Mouse (Mus musculus): ENCODE data around the gene Fam241b. TPM values are rescaled to one million over a fixed set of nuclear protein-coding genes. Genes with fewer than 3 reads are reported as not detected.

The Fam241b gene
- polyA plus RNA-seq, 1 experiment from 2014 or later, result 10.3 TPM

GRCm38 (mm10) chr10:62111207-62111576 is 32.5 kb downstream of the Fam241b start:
- ATAC-seq (replicated peaks; ENCODE audit: low FRiP score, low TSS enrichment, low read depth) (no peak; the same call in none of the 2 replicates), DNase-seq (ENCODE audit: low spot score) (no peak)
- Histone ChIP-seq H3K9ac (ENCODE audit: low read length) (no peak overlapping the region), H3K9me3 (ENCODE audit: control insufficient read depth, low read length) (no peaks in the 10 kb centered on the region), H3K27ac (ENCODE audit: low read depth) (no peak overlapping the region), H3K4me3 (ENCODE audit: low read depth, low read length) (peak overlapping the region; percentile 57), H3K4me1 (replicated peaks; ENCODE audit: control insufficient read depth, insufficient read depth, low read length) (0 out of 2 replicates have a peak, but pooled peaks cover 5% of the 10 kb centered on the region), H3K4me2 (ENCODE audit: low read length) (peak overlapping the region; percentile 86), H3K36me3 (ENCODE audit: control insufficient read depth, insufficient read depth, low read length) (no peaks in the 10 kb centered on the region), H3K27me3 (replicated peaks; ENCODE audit: control insufficient read depth, insufficient read depth, low read length) (peaks cover 14% of the 10 kb centered on the region)
- WGBS, result 39% methylated on average over 6 of the region's 6 CpGs

GRCm38 (mm10) chr10:62110504-62111206 is 33.1 kb downstream of the Fam241b start:
- Histone ChIP-seq H3K4me2 (ENCODE audit: low read length) (peak overlapping the region; percentile 86), H3K9me3 (ENCODE audit: control insufficient read depth, low read length) (no peaks in the 10 kb centered on the region), H3K27me3 (replicated peaks; ENCODE audit: control insufficient read depth, insufficient read depth, low read length) (peaks cover 14% of the 10 kb centered on the region), H3K9ac (ENCODE audit: low read length) (peak overlapping the region; percentile 58), H3K4me1 (replicated peaks; ENCODE audit: control insufficient read depth, insufficient read depth, low read length) (0 out of 2 replicates have a peak, but pooled peaks cover 5% of the 10 kb centered on the region), H3K4me3 (ENCODE audit: low read depth, low read length) (peak overlapping the region; percentile 57), H3K27ac (ENCODE audit: low read depth) (no peak overlapping the region), H3K36me3 (ENCODE audit: control insufficient read depth, insufficient read depth, low read length) (no peaks in the 10 kb centered on the region)
- DNase-seq (ENCODE audit: low spot score) (peak; percentile 93), ATAC-seq (replicated peaks; ENCODE audit: low FRiP score, low TSS enrichment, low read depth) (peak; percentile 85)
- under 1% methylated on average over 57 of the region's 57 CpGs for WGBS

DNA sequence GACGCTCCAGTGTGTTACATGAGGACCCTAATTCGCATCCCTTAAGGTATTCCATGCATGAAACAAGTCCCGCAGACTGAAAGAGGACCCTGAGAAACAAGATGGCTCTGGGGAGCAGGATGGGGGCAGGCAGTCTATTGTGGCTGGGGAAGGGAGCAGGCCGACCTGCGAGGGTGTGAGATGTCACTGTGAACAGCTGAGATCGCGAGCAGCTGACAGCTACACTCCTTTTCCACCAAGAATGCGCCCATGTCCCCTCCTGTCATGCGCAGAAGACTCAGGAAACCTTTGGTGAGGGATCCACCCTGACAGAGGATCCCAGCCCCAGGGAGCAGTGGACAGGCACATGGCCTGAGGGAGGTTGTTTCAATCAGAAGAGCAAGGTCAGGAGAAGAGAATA is 36.7 kb downstream of the Fam241b start:
- H3K4me2 ChIP-seq (ENCODE audit: low read length), result no peak overlapping the region
- 0 out of 2 replicates have a peak, but pooled peaks cover 5% of the 10 kb centered on the region for H3K4me1 ChIP-seq (replicated peaks; ENCODE audit: control insufficient read depth, insufficient read depth, low read length)
- DNase-seq (ENCODE audit: low spot score) (no peak), ATAC-seq (replicated peaks; ENCODE audit: low FRiP score, low TSS enrichment, low read depth) (no peak)
- no peak overlapping the region for H3K4me3 ChIP-seq (ENCODE audit: low read depth, low read length)
- no peak overlapping the region for H3K9ac ChIP-seq (ENCODE audit: low read length)
- no peak overlapping the region for H3K27ac ChIP-seq (ENCODE audit: low read depth)
- WGBS, result 73% methylated on average over 9 of the region's 9 CpGs
- no peaks in the 10 kb centered on the region for H3K36me3 ChIP-seq (ENCODE audit: control insufficient read depth, insufficient read depth, low read length)
- H3K27me3 ChIP-seq (replicated peaks; ENCODE audit: control insufficient read depth, insufficient read depth, low read length), result peaks cover 20% of the 10 kb centered on the region
- H3K9me3 ChIP-seq (ENCODE audit: control insufficient read depth, low read length), result no peaks in the 10 kb centered on the region

GRCm38 (mm10) chr10:62104835-62105576 is 38.7 kb downstream of the Fam241b start:
- H3K27me3 ChIP-seq (replicated peaks; ENCODE audit: control insufficient read depth, insufficient read depth, low read length), result peaks cover 9% of the 10 kb centered on the region
- no peak overlapping the region for H3K9ac ChIP-seq (ENCODE audit: low read length)
- no peaks in the 10 kb centered on the region for H3K9me3 ChIP-seq (ENCODE audit: control insufficient read depth, low read length)
- H3K4me2 ChIP-seq (ENCODE audit: low read length), result no peak overlapping the region
- no peaks in the 10 kb centered on the region for H3K36me3 ChIP-seq (ENCODE audit: control insufficient read depth, insufficient read depth, low read length)
- DNase-seq (ENCODE audit: low spot score) (peak; percentile 84), ATAC-seq (replicated peaks; ENCODE audit: low FRiP score, low TSS enrichment, low read depth) (no peak)
- 26% methylated on average over 7 of the region's 7 CpGs for WGBS
- H3K4me1 ChIP-seq (replicated peaks; ENCODE audit: control insufficient read depth, insufficient read depth, low read length), result peaks cover 2% of the 10 kb centered on the region; the same call in 1 of the 2 replicates
- H3K27ac ChIP-seq (ENCODE audit: low read depth), result no peak overlapping the region
- no peak overlapping the region for H3K4me3 ChIP-seq (ENCODE audit: low read depth, low read length)

GRCm38 (mm10) chr10:62101504-62102439 is 41.9 kb downstream of the Fam241b start:
- peak; percentile 90 for DNase-seq (ENCODE audit: low spot score)
- H3K4me3 ChIP-seq (ENCODE audit: low read depth, low read length), result no peak overlapping the region
- peaks cover 4% of the 10 kb centered on the region; the same call in 1 of the 2 replicates for H3K4me1 ChIP-seq (replicated peaks; ENCODE audit: control insufficient read depth, insufficient read depth, low read length)
- H3K4me2 ChIP-seq (ENCODE audit: low read length), result no peak overlapping the region
- H3K9me3 ChIP-seq (ENCODE audit: control insufficient read depth, low read length), result no peaks in the 10 kb centered on the region
- no peak overlapping the region for H3K9ac ChIP-seq (ENCODE audit: low read length)
- no peaks in the 10 kb centered on the region for H3K36me3 ChIP-seq (ENCODE audit: control insufficient read depth, insufficient read depth, low read length)
- no peak overlapping the region for H3K27ac ChIP-seq (ENCODE audit: low read depth)
- WGBS, result 12% methylated on average over 7 of the region's 7 CpGs
- peaks cover 6% of the 10 kb centered on the region; the same call in 1 of the 2 replicates for H3K27me3 ChIP-seq (replicated peaks; ENCODE audit: control insufficient read depth, insufficient read depth, low read length)
- ATAC-seq (replicated peaks; ENCODE audit: low FRiP score, low TSS enrichment, low read depth), result peak; percentile 32

DNA sequence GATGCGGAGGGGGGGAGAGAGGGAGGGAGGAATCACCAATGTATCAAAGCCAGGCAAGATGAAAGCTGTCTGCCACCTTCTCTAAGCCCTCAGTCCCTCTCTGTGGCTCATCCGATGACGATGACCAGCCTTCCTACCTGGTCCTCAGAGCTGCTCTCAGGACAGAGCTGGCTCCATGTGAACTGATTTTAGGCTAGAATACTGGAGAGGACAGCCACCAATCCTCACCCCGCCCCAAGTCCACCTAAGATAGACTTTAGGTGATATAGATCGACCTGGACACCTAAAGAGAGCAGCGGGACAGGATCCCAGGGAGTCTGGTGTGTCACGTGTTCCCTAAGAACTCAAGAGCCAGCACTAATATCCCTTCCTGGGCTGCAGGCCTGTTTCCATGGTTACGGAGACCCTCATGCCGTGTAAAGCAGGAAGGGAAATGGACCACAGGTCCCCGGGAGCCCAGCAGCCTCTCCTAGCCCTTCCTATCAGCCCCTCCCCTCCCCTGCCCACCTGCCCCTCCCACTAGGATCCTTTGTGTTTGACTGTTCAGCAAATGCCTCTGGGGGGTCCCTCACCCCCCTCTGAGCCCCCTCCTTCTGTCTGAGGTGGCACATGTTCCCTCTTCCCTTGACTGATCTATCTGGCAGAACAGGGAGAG is 43.8 kb downstream of the Fam241b start:
- H3K9me3 ChIP-seq (ENCODE audit: control insufficient read depth, low read length), result no peaks in the 10 kb centered on the region
- no peak overlapping the region for H3K9ac ChIP-seq (ENCODE audit: low read length)
- ATAC-seq (replicated peaks; ENCODE audit: low FRiP score, low TSS enrichment, low read depth), result 0 out of 2 replicates have a peak, but pooled peaks have one; percentile 40
- H3K4me1 ChIP-seq (replicated peaks; ENCODE audit: control insufficient read depth, insufficient read depth, low read length), result peaks cover 4% of the 10 kb centered on the region; the same call in 1 of the 2 replicates
- WGBS, result 48% methylated on average over 10 of the region's 10 CpGs
- no peaks in the 10 kb centered on the region for H3K36me3 ChIP-seq (ENCODE audit: control insufficient read depth, insufficient read depth, low read length)
- H3K4me3 ChIP-seq (ENCODE audit: low read depth, low read length), result no peak overlapping the region
- H3K27me3 ChIP-seq (replicated peaks; ENCODE audit: control insufficient read depth, insufficient read depth, low read length), result peaks cover 6% of the 10 kb centered on the region; the same call in 1 of the 2 replicates
- DNase-seq (ENCODE audit: low spot score), result no peak
- no peak overlapping the region for H3K4me2 ChIP-seq (ENCODE audit: low read length)
- H3K27ac ChIP-seq (ENCODE audit: low read depth), result no peak overlapping the region

DNA sequence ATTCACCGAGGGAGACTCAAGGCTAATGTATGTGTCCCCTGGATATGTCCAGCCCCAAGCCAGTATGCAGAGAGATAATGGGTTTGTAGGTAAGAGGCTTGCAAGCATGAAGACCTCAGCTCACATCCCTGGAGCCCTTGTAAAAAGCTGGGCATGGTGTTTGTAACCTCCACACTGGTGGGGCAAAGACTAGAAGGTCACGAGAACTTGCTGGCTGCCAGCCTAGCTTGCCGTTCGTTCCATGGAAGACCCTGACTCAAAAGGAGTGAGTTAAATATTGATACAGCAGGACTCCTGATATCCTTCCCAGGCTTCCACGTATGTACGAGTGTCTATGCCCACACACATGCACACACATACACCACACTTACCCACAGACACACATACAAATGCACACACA is 49.3 kb downstream of the Fam241b start:
- H3K27ac ChIP-seq (ENCODE audit: low read depth), result no peak overlapping the region
- DNase-seq (ENCODE audit: low spot score) (no peak), ATAC-seq (replicated peaks; ENCODE audit: low FRiP score, low TSS enrichment, low read depth) (no peak)
- no peaks in the 10 kb centered on the region for H3K9me3 ChIP-seq (ENCODE audit: control insufficient read depth, low read length)
- H3K9ac ChIP-seq (ENCODE audit: low read length), result no peak overlapping the region
- no peaks in the 10 kb centered on the region for H3K4me1 ChIP-seq (replicated peaks; ENCODE audit: control insufficient read depth, insufficient read depth, low read length)
- no peak overlapping the region for H3K4me3 ChIP-seq (ENCODE audit: low read depth, low read length)
- H3K27me3 ChIP-seq (replicated peaks; ENCODE audit: control insufficient read depth, insufficient read depth, low read length), result no peaks in the 10 kb centered on the region
- 88% methylated on average over 6 of the region's 6 CpGs for WGBS
- H3K4me2 ChIP-seq (ENCODE audit: low read length), result no peak overlapping the region
- H3K36me3 ChIP-seq (ENCODE audit: control insufficient read depth, insufficient read depth, low read length), result no peaks in the 10 kb centered on the region

- no peak for ATAC-seq (replicated peaks; ENCODE audit: low FRiP score, low TSS enrichment, low read depth)
- H3K27me3 ChIP-seq (replicated peaks; ENCODE audit: control insufficient read depth, insufficient read depth, low read length), result no peaks in the 10 kb centered on the region
- WGBS, result 73% methylated on average over 7 of the region's 7 CpGs
- H3K4me1 ChIP-seq (replicated peaks; ENCODE audit: control insufficient read depth, insufficient read depth, low read length), result no peaks in the 10 kb centered on the region
- H3K36me3 ChIP-seq (ENCODE audit: control insufficient read depth, insufficient read depth, low read length), result no peaks in the 10 kb centered on the region
- no peak for DNase-seq (ENCODE audit: low spot score)
- H3K9ac ChIP-seq (ENCODE audit: low read length), result no peak overlapping the region
- no peak overlapping the region for H3K4me3 ChIP-seq (ENCODE audit: low read depth, low read length)
- H3K4me2 ChIP-seq (ENCODE audit: low read length), result no peak overlapping the region
- no peaks in the 10 kb centered on the region for H3K9me3 ChIP-seq (ENCODE audit: control insufficient read depth, low read length)
- no peak overlapping the region for H3K27ac ChIP-seq (ENCODE audit: low read depth)
These were observed 49.8 kb downstream of the Fam241b start for GRCm38 (mm10) chr10:62093903-62094302.
